Mouse (Mus musculus) retina, postnatal 7 days (tissue): ENCODE results near the gene Tnrc6c.
A peak's percentile ranks its signal among the peaks of the same experiment; 100 is the strongest.

Experiments used
- DNase-seq: peaks from one replicate; pipeline ENCODE4 v3.0.0-alpha.2; 2012; ENCODE audit warnings: low read depth, low spot score

Tnrc6c gene

DNA sequence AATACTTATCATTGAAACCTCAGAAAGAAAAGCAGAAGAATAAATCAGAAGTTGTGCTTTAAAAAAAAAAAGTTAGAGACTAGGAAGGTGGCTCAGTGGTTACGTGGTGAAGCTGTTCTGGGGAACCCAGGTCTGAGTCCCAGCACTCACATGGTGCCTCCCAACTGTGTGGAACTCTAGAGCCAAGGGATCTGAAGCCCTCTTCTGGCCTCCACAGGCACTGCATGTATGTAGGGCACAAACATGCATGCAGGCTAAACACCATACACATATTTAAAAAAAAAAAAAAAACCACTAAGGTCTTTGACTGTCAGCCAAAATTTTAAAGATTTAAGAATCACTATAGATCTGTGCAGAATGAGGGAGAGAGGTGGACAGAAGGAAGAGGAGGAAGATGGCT, 20.4 kb downstream of the Tnrc6c start:
- no peak for DNase-seq

- DNase-seq = no peak
Observed at GRCm38 (mm10) chr11:117676649-117677048, 22.6 kb downstream of the Tnrc6c start.

DNA sequence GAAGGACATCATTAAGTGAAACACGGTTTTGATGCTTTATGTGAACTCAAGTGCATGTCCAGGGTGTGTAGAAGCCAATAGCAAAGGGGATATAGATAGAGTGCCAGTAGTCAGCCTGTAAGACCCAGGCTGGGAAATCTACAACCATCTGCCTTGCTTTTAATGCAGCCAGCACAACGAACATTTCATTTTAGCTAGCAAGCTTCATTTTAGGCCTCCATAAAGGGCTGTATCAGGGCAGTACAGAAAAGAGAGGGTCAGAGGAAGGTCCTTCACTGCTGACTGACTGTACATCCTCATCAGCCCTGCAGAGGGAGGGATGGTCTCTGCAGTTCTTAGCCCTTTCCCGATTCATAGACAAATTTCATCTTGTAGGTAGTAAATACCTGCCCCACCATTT, 23.0 kb downstream of the Tnrc6c start:
- DNase-seq = no peak

DNA sequence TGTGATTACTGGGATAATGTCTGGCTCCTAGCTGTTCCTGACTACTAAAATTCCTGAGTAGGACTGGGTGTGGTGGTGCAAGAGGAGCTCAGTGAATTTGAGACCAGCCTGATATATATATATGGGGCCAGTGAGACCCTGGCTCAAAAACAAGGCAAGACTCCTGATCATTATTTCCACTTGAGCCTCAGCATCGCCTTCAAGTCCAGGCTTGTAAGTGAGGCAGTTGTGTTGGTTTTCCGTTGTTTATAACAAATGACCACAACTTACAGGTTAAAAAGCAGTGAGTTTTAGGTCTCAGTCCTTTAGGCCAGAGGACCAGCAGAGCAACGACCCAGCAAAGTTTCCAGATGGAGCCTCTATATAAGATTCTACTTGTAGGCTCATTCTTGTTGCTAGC, 23.5 kb downstream of the Tnrc6c start:
- no peak for DNase-seq

DNA sequence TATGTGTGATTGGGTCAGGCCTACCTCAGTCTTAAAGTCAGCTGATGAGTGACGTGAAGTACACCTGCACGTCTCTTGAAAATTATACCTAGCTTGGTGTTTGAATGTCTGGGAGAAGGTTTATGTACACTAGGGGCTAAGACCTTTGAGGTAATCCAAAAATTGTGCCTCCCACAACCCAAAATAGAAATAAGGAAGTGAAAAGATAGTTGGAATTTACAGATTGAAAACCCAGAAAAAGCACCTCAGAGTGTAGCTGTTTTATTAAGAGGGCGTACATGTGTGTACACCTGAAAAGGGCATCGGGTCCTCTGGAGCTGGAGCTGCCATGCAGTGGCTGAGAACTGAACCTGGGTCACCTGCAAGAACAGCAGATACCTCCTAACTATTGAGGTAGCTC, 24.1 kb downstream of the Tnrc6c start:
- DNase-seq = no peak

DNA sequence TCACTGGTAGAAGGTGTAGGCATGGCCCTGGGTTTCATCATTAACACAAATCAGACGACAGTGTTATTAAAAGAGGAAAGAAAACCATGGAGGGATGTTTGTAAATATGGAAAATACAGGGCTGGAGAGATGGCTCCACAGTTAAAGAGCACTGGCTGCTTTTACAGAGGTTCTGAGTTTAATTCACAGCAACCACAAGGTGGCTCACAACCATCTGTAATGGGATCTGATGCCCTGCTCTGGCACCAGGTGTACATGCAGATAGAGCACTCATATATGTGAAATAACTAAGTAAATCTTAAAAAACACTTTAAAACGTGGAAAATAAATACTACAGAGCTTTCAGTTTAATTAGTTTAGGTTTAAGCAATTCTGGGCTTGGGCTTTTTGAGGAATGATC, 24.7 kb downstream of the Tnrc6c start:
- DNase-seq = no peak

- DNase-seq = no peak
Observed at GRCm38 (mm10) chr11:117684640-117685039, 30.6 kb downstream of the Tnrc6c start.

GRCm38 (mm10) chr11:117685461-117685860, 31.4 kb downstream of the Tnrc6c start:
- DNase-seq = no peak

GRCm38 (mm10) chr11:117686021-117686420, 31.9 kb downstream of the Tnrc6c start:
- no peak for DNase-seq

GRCm38 (mm10) chr11:117688603-117689002, 34.5 kb downstream of the Tnrc6c start:
- no peak for DNase-seq

- no peak for DNase-seq
Observed at GRCm38 (mm10) chr11:117691311-117691710, 37.2 kb downstream of the Tnrc6c start.

DNA sequence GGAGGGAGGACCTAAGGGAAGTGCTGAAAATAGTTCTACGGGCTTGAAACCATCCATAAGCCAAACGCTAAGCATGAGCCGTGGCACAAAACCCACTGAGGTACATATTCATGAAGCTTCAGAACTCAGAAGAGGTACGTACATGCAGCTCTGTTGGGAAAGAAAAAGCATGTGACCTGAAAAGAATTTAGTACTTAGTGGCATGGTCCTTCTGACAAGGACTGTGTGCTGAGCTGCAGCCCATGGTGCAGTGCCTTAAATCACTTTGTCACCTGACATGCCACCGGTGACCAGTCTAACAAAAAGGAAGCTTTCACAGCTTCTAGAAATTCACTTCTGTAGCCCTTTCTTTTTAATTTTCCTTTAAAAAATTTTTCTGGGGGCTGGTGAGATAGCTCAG, 40.0 kb downstream of the Tnrc6c start:
- no peak for DNase-seq

- no peak for DNase-seq
Observed at GRCm38 (mm10) chr11:117696585-117696984, 42.5 kb downstream of the Tnrc6c start.

- no peak for DNase-seq
Observed at GRCm38 (mm10) chr11:117700871-117701270, 46.8 kb downstream of the Tnrc6c start.

- no peak for DNase-seq
Observed at GRCm38 (mm10) chr11:117706267-117706666, 52.2 kb downstream of the Tnrc6c start.

- DNase-seq = no peak
Observed at GRCm38 (mm10) chr11:117707238-117707637, 53.1 kb downstream of the Tnrc6c start.

- DNase-seq = peak; percentile 32
Observed at GRCm38 (mm10) chr11:117709308-117709707, 55.2 kb downstream of the Tnrc6c start.

DNA sequence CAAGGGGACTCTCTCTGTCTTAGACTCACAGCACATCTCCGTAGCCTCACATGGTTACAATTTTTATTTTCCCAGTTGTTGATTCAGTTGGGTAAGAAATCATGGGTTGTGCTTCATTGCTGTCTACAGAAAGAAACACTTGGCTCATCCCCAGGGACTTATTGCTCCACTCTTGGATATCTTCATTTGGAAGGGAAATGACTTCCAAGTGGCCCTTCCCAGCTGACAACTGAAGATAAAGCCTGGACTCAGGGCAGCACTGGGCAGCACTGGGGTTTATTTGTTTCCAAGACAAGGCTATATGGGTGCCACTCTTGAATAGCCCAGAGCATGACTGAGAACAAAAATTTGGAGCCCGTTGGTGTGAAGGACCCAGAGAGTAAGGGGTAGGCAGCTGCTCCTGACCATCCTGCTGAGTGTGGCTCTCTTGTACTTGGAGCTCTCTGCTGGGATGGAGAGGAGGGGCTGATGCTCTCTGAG, 56.8 kb downstream of the Tnrc6c start:
- no peak for DNase-seq

- no peak for DNase-seq
Observed at GRCm38 (mm10) chr11:117712065-117712464, 58.0 kb downstream of the Tnrc6c start.

GRCm38 (mm10) chr11:117713375-117713774, 59.3 kb downstream of the Tnrc6c start:
- DNase-seq = no peak

DNA sequence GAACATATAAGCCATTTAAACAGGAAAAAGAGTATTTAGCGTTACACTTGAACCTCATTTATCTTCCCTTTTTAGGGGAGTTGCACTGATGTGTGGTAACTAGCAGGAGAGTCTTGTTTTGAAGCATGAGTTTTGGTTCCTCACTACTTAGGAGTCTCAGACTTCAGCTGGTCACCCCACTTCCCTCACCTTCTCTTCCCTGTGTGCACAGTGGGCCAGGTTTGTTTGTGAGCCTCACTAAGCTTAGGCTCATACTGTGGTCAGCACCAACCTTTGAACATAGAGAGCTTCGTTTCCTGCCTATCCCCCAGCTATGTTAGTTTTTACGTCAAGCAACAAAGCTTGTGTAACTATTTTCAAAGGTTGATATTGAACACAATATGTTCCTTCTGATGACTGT, 64.7 kb downstream of the Tnrc6c start:
- no peak for DNase-seq

- no peak for DNase-seq
Observed at GRCm38 (mm10) chr11:117724604-117725301, 70.7 kb downstream of the Tnrc6c start.

- DNase-seq = no peak
Observed at GRCm38 (mm10) chr11:117727031-117727430, 72.9 kb downstream of the Tnrc6c start.

GRCm38 (mm10) chr11:117728245-117728644, 74.2 kb downstream of the Tnrc6c start:
- DNase-seq = no peak
